Mouse (Mus musculus): ENCODE results near the gene Rnf5. TPM values are rescaled to one million over a fixed set of nuclear protein-coding genes. Genes with fewer than 3 reads are reported as not detected.

Gene Rnf5
- 125 and 130 TPM in 2 replicates for polyA plus RNA-seq (2012; rRNA removed)

DNA sequence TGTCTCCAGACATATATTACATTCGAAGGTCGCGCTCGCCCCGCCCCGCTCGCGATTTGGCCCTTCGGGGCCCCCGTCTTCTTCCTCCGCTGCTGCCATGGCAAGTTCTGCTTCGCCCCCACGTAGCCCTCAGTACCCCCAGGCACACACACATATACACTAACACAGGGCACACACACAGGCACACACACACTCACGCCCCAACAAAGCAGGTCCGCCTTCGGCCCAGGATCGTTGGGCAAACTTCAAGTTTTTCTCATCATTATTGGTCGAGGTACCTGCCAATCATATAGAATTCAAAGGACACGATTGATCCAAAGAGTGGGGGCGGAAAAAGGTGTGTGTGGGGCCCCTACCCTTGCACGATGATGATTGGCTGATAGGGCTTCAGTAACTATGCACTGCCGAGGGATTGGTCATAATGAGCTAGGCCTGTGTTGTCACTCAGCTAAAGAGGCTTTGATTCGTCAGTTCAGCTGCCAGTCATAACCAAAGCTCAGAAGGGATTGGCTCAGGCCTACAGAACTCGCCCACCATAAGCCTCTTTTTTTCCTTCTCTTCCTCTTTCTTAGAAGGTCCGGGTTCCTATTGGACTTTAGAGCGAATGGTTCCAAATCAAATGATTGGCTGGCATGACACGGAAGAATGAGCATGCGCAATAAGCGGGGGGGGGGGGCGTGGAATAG, at the start of gene Rnf5:
Rnf5 (minus strand) TSS at position 316 of the 686 bp plus-strand sequence.
- TF ChIP-seq CTCF (IDR thresholded peaks at IDR 0.05; ENCODE audit: extremely low read depth, insufficient read depth, low read length) (no peak), POLR2A (IDR thresholded peaks at IDR 0.05; ENCODE audit: extremely low read depth, insufficient read depth, low read length) (peak; percentile 62; the same call in 1 of the 2 replicates)
- peaks cover 8% of the 10 kb centered on the region for H3K4me1 ChIP-seq (ENCODE audit: control insufficient read depth, insufficient read depth, low read length)
- peak within 1 kb of the TSS; percentile 90 for H3K27ac ChIP-seq (ENCODE audit: insufficient read depth, low read length)
- H3K4me3 ChIP-seq (ENCODE audit: insufficient read depth, low read length): peak within 1 kb of the TSS; percentile 69

DNA sequence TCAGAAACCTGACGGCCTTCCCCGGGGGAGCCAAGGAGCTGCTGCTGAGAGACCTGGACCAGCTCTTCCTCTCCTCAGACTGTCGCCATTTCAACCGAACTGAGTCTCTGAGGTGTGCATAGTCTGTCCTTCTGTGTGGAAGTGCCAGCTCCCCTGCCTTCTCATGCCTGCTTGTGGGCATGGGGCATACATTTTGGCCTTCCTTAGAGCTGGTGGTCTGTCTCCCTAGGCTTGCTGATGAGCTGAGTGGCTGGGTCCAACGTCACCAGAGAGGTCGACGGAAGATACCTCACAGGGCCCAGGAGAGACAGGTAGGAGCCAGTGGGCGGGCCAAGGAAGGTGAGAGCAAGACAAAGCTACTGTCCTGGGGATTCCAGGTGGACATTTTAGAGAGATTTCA, 49.5 kb upstream of the Rnf5 start:
- Histone ChIP-seq H3K4me3 (ENCODE audit: insufficient read depth, low read length) (no peak overlapping the region), H3K27ac (ENCODE audit: insufficient read depth, low read length) (no peak overlapping the region), H3K4me1 (ENCODE audit: control insufficient read depth, insufficient read depth, low read length) (peaks cover 2% of the 10 kb centered on the region)
- TF ChIP-seq CTCF (IDR thresholded peaks at IDR 0.05; ENCODE audit: extremely low read depth, insufficient read depth, low read length): no peak
- TF ChIP-seq POLR2A (IDR thresholded peaks at IDR 0.05; ENCODE audit: extremely low read depth, insufficient read depth, low read length): no peak

DNA sequence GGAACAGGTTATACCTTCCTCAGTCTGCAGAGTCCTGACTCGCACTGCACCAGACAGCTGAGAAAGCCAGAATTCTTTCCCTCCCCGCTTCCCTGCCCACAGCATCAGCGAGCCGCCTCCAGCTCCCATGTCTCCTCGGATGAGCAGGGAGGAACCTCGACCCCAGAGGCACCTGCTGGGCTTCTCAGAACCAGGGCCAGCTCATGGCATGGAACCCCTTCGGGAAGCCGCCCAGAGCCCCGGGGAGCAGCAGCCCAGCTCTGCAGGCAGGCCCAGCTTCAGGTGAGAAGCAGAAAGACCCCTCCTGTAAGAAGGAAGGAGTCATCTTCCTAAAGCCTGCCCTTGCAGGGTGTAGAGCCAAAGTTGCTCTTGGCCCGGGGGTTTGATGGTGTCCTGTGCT, 49.1 kb upstream of the Rnf5 start:
- no peak for TF ChIP-seq CTCF (IDR thresholded peaks at IDR 0.05; ENCODE audit: extremely low read depth, insufficient read depth, low read length)
- no peak for TF ChIP-seq POLR2A (IDR thresholded peaks at IDR 0.05; ENCODE audit: extremely low read depth, insufficient read depth, low read length)
- Histone ChIP-seq H3K4me3 (ENCODE audit: insufficient read depth, low read length) (no peak overlapping the region), H3K27ac (ENCODE audit: insufficient read depth, low read length) (no peak overlapping the region), H3K4me1 (ENCODE audit: control insufficient read depth, insufficient read depth, low read length) (peaks cover 2% of the 10 kb centered on the region)

DNA sequence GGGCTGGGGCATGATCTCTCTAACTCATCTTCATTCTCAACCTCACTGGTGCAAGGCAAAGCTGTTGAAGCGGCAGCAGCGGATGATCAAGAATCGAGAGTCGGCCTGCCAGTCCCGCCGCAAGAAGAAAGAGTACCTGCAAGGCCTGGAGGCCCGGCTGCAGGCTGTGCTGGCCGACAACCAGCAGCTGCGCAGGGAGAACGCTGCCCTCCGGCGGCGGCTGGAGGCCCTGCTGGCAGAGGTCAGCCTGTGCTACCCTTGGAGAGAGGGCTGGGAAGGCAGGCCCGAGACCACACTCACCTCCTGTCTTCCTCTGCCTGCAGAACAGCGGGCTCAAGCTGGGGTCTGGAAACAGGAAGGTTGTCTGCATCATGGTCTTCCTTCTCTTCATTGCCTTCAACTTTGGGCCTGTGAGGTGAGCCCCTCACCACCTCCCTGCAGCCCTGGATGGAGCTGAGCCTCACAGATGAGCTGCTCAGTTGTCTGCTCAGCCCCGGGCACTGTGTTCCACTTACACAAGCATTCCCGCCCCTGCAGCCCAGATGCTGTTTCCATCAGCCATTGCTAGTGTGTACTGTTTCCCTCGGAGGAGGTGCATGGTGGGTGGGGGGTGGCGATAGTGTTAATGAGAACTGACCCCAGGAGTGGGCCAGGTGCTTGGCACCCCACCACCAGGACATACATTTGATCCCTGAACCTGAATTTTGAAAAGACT, 48.2 kb upstream of the Rnf5 start:
- 0 out of 2 replicates have a peak, but pooled peaks have one; percentile 17 for TF ChIP-seq CTCF (IDR thresholded peaks at IDR 0.05; ENCODE audit: extremely low read depth, insufficient read depth, low read length)
- no peak for TF ChIP-seq POLR2A (IDR thresholded peaks at IDR 0.05; ENCODE audit: extremely low read depth, insufficient read depth, low read length)
- H3K4me3 ChIP-seq (ENCODE audit: insufficient read depth, low read length): no peak overlapping the region
- peaks cover 2% of the 10 kb centered on the region for H3K4me1 ChIP-seq (ENCODE audit: control insufficient read depth, insufficient read depth, low read length)
- no peak overlapping the region for H3K27ac ChIP-seq (ENCODE audit: insufficient read depth, low read length)

DNA sequence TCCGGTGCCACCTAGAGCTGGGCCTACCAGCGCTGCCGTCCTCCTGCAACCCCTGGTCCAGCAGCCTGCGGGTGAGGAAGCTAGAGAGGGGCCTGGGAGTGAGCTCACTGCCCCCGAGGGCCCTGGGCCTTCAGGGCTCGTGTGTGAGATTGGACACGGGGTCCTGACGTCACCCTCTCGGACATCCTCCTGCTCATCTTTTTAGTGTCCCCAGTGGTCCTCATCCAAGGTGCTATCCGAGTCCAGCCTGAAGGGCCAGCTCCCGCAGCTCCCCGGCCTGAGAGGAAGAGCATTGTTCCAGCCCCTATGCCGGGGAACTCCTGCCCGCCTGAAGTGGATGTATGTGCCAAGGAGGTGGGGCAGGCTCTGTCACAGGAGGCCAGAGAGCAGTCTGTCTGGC, 47.3 kb upstream of the Rnf5 start:
- TF ChIP-seq POLR2A (IDR thresholded peaks at IDR 0.05; ENCODE audit: extremely low read depth, insufficient read depth, low read length): no peak
- TF ChIP-seq CTCF (IDR thresholded peaks at IDR 0.05; ENCODE audit: extremely low read depth, insufficient read depth, low read length): no peak
- Histone ChIP-seq H3K4me1 (ENCODE audit: control insufficient read depth, insufficient read depth, low read length) (peaks cover 2% of the 10 kb centered on the region), H3K27ac (ENCODE audit: insufficient read depth, low read length) (no peak overlapping the region), H3K4me3 (ENCODE audit: insufficient read depth, low read length) (no peak overlapping the region)

DNA sequence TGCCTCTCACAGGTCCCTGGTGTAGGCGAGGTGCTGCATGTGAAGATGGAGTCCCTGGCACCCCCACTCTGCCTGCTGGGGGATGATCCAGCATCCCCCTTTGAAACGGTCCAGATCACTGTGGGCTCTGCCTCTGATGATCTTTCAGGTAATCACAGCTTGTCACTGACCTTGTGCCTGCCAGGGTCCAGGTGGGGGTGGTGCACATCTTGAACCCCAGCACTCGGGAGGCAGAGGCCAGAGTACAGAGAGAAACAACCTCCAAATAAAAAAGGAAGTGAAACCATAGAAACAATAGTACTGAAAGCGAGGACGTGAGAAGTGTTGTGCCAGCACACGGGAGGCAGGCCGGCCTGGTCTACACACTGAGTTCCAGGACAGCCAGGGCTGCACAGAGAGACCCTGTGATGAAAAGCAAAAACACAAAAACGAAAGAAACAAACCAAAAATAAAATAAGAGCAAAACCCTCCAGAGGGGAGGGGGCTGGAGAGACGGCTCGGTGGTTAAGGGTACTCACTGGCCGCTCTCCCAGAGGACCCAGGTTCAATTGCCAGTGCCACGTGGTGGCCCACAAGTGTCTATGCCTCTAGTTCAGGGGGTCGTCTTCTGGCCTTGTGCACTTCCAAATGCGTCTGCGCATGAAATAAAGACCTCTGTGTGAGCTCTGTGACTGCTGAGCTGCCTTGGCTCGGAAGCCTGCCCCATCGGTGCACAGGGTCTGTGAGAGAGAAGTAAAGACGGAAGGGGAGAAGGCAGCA, 45.8 kb upstream of the Rnf5 start:
- peaks cover 2% of the 10 kb centered on the region for H3K4me1 ChIP-seq (ENCODE audit: control insufficient read depth, insufficient read depth, low read length)
- no peak overlapping the region for H3K27ac ChIP-seq (ENCODE audit: insufficient read depth, low read length)
- TF ChIP-seq CTCF (IDR thresholded peaks at IDR 0.05; ENCODE audit: extremely low read depth, insufficient read depth, low read length): no peak
- TF ChIP-seq POLR2A (IDR thresholded peaks at IDR 0.05; ENCODE audit: extremely low read depth, insufficient read depth, low read length): no peak
- no peak overlapping the region for H3K4me3 ChIP-seq (ENCODE audit: insufficient read depth, low read length)

DNA sequence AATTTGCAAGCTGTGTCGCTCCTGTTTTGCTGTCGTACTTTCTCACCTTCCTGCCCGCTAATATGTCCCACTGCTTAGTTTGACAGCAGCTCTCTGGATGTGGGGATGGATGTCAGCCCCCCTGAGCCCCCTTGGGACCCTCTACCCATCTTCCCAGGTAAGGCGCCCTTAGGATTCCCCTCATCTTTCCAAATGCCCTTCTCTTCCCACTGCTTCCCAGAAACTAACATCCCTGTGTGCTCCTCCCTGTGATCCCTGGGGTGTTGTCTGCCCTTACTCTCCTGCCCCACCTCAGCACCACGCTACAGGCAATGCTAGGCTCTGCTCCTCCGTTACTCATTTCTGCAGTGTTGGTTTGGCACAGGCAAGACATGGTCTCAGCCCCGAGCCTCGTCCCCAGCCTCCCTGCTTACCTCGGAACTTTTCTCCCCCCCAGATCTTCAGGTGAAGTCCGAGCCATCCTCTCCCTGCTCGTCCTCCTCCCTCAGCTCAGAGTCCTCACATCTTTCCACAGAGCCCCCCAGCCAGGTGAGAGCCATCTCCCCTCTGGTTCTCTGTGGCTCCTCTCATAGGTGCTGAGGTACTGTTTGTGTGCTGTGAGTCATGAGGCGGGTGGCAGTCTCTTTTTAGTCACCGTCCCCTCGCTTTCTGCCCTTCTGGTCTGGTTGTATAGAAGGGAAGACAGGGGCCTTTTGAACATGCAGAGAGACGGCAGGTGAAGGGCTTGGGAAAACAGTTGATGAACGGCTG, 44.8 kb upstream of the Rnf5 start:
- no peak overlapping the region for H3K27ac ChIP-seq (ENCODE audit: insufficient read depth, low read length)
- TF ChIP-seq POLR2A (IDR thresholded peaks at IDR 0.05; ENCODE audit: extremely low read depth, insufficient read depth, low read length) (no peak), CTCF (IDR thresholded peaks at IDR 0.05; ENCODE audit: extremely low read depth, insufficient read depth, low read length) (no peak)
- peak overlapping the region; percentile 62; the same call in 1 of the 2 replicates for H3K4me3 ChIP-seq (ENCODE audit: insufficient read depth, low read length)
- peaks cover 2% of the 10 kb centered on the region for H3K4me1 ChIP-seq (ENCODE audit: control insufficient read depth, insufficient read depth, low read length)

DNA sequence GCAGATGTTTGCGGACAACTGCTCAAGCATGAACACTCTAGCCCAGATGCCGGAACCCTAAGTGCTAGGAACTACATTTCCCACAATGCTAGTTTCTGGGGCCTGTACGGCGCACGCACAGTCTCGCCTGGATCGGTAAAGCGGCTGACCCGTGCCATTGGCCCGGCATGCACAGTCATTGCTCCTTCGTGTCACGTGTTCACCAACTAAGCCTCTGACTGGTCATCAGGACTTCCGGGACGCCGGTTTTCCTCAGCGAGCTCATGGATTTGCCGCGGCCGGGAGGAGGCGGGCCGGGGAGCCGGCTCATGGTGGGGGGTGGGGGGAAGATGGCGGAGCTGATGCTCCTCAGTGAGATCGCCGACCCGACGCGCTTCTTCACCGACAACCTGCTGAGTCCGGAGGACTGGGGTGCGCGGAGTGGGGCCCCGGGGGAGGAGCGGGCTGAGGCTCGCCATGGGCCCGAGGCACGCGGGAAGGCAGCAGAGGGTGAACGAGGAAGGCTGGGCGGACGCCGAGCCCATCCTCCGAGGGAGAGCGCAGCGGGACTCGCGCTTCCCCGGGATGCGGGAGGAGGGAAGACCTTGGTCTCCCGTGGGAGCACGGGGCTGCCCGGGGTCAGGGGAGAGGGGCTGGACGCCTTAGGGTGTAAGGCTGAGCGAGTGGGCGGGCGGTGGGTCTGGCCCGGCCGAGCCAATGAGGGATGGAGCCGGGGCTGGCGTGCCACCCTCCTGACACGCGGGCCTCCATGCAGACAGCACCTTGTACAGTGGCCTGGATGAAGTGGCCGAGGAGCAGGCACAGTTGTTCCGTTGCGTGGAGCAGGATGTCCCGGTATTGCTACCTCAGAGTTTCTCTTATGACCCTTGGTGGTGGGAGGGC, 43.7 kb upstream of the Rnf5 start, which contains the start of gene Atf6b:
Atf6b (plus strand) TSS at position 241 of the 882 bp plus-strand sequence.
- no peak within 1 kb of the TSS for H3K27ac ChIP-seq (ENCODE audit: insufficient read depth, low read length)
- no peak for TF ChIP-seq CTCF (IDR thresholded peaks at IDR 0.05; ENCODE audit: extremely low read depth, insufficient read depth, low read length)
- TF ChIP-seq POLR2A (IDR thresholded peaks at IDR 0.05; ENCODE audit: extremely low read depth, insufficient read depth, low read length): 0 out of 2 replicates have a peak, but pooled peaks have one; percentile 46
- peak within 1 kb of the TSS; percentile 62 for H3K4me3 ChIP-seq (ENCODE audit: insufficient read depth, low read length)
- H3K4me1 ChIP-seq (ENCODE audit: control insufficient read depth, insufficient read depth, low read length): peaks cover 2% of the 10 kb centered on the region
